8 mouse cellular contexts compared by ENCODE assay signal in the genomic region with DNA sequence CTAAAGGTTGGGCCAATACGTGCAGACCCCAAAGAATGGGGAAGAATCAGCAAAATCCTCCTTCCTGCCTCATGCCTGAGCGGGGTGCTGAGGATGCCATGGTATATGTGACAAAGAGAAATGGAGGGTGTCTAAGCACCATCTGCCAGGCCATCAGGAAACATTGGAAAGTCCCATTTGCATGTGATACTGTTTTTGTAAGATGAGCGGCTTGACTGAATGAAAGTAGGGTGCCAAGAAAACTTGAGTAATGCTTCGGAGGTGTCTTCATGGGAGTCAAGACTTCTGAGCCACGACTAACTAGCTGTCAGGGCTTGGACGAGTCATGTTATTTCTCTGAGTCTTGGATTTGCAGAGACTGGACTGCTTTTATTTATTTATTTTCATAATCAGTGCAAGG. TPM values are rescaled to one million over a fixed set of nuclear protein-coding genes. Genes with fewer than 3 reads are reported as not detected.
"Had no signal": no experiment of that assay in that cellular context is flagged by ENCODE, and none has a peak within 500 bp of the region (broad histone marks: within the 10 kb centered on the region; RNA-seq: fewer than 3 reads in every experiment).

No protein-coding gene starts in this region.

- DNase-seq: kidney, postnatal 14 days; layer of hippocampus, postnatal 36 days; liver; lung, adult 2 months; retina, postnatal 1 day; thymus, postnatal 4 days had no signal

RNA-seq across cellular contexts. Expression of a gene that starts 39.4 kb away (rescaled TPM):
- total RNA-seq: monocyte, adult 5-6 weeks had no signal
- polyA plus RNA-seq: macrophage had no signal
